Mouse (Mus musculus) intestine, embryonic 14.5 days (tissue): ENCODE measurements at regions not wholly inside any gene's neighbourhood (a gene's known extent, or its start where the extent isn't known, plus 50 kb on each side); places are given as distances from the start of the nearest gene placed in this dataset.

Experiments used
- ATAC-seq: fragments of 200-750 bp; cut with Nextera tagmentation; replicated peaks from 2 replicates; pipeline ENCODE4 v1.8.0; 2017; ENCODE audit warnings: low read depth, moderate number of reproducible peaks, moderate TSS enrichment, moderate library complexity; ENCODE audit not compliant: low FRiP score, low TSS enrichment
- DNase-seq: peaks from one replicate; pipeline ENCODE4 v3.0.0-alpha.2; 2018; ENCODE audit warnings: low spot score
- H3K27ac ChIP-seq: fragments of 300-500 bp; sonication (generic); 2 replicates; pipeline ENCODE4 v1.5.1; 2014; ENCODE audit warnings: low read depth, mild to moderate bottlenecking, control low read depth
- H3K27me3 ChIP-seq: fragments of 300-500 bp; sonication (generic); replicated peaks from 2 replicates; pipeline ENCODE4 v1.6.1; 2014; ENCODE audit warnings: low read length, control low read depth; ENCODE audit not compliant: control insufficient read depth, insufficient read depth
- H3K36me3 ChIP-seq: fragments of 300-500 bp; sonication (generic); 2 replicates; pipeline ENCODE4 v1.6.1; 2014; ENCODE audit warnings: low read length, control low read depth; ENCODE audit not compliant: control insufficient read depth, insufficient read depth
- H3K4me1 ChIP-seq: fragments of 300-500 bp; sonication (generic); replicated peaks from 2 replicates; pipeline ENCODE4 v1.6.1; 2014; ENCODE audit warnings: low read length, control low read depth, mixed read lengths; ENCODE audit not compliant: control insufficient read depth, insufficient read depth
- H3K4me2 ChIP-seq: fragments of 300-500 bp; sonication (generic); 2 replicates; pipeline ENCODE4 v1.6.1; 2014; ENCODE audit warnings: low read length
- H3K4me3 ChIP-seq: fragments of 300-500 bp; sonication (generic); 2 replicates; pipeline ENCODE4 v1.5.1; 2014; ENCODE audit warnings: low read depth, low read length, control low read depth, mixed read lengths
- H3K9ac ChIP-seq: fragments of 300-500 bp; sonication (generic); 2 replicates; pipeline ENCODE4 v1.6.1; 2014; ENCODE audit warnings: mild to moderate bottlenecking, low read length
- H3K9me3 ChIP-seq: fragments of 300-500 bp; sonication (generic); 2 replicates; pipeline ENCODE4 v1.6.1; 2016; ENCODE audit warnings: low read length, control low read depth; ENCODE audit not compliant: control insufficient read depth
- WGBS: fragments of 180-500 bp; shearing (Covaris S2); extraction: QIAGEN DNeasy Blood & Tissue Kit; methylation state at CpG from one replicate; pipeline ENCODE4 v1.1.7; 2014; 5-methylcytosine and 5-hydroxymethylcytosine counted together

DNA sequence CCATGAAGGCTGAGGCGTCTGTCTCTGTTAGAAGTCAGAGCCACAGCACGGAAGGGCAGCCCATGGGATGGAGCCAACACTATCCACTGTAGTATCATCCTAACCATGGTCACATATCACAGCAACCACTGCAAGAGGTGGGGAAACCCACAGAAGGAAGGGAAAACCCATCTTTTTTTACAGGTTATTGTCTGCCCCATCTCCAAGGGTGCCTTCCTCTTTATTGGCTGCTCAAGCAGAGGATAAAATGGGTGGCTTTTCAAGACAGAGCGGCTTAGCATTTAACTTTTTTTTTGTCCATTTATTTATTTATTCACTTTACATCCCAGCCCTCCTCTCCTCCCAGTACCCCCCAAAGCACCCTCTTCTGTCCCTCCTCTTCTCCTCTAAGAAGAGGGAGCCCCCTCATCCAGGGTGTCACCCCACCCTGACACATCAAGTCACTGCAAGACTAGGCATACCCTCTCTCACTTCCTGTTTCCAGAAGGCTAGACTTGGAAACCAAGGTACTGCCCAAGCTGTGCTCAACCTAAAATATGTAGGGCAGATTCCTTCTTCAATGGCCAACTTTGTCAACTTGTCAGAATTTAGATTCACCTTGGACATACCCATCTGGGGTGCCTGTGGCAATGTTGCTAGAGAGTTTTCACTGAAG, 51.1 kb upstream of the Egr2 start:
- Histone ChIP-seq H3K27ac (no peak overlapping the region), H3K4me3 (no peak overlapping the region), H3K27me3 (no peaks in the 10 kb centered on the region), H3K9me3 (peaks cover 9% of the 10 kb centered on the region; the same call in 1 of the 2 replicates), H3K9ac (no peak overlapping the region), H3K4me2 (no peak overlapping the region), H3K36me3 (no peaks in the 10 kb centered on the region), H3K4me1 (no peaks in the 10 kb centered on the region)
- 90% methylated on average over 3 of the region's 3 CpGs for WGBS
- no peak for ATAC-seq
- DNase-seq, result no peak
